Mouse (Mus musculus): Measurements from ENCODE around the gene Vmn1r46. TPM values are rescaled to one million over a fixed set of nuclear protein-coding genes. Genes with fewer than 3 reads are reported as not detected.
"Not testable (repeated sequence)": the region's sequence is repeated elsewhere in the genome, so short reads cannot be mapped to it uniquely, and the experiment has no call there.

Vmn1r46 gene
- total RNA-seq (2021) = not detected
- long read RNA-seq, experiment 1 = 0 reads
- long read RNA-seq, experiment 2 = 0 reads

DNA sequence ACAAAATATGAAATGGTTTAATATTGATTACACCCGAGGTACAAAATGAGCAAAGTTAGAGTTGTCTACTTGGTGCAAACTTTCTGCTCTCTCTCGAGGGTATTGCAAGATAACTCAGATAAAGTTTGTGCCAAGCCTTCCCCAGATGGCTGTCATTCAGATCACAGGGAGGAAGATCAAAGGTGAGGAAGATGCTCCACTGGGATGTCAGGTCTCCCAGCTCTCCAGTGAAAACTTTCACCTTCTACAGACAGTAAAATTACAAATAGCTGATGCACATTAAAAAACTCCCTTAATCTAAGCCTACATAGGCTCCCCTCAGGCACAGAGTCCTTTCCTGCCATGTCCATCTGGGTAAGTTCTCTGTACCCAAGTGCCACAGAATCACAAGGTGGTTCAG, at the start of gene Vmn1r46:
Vmn1r46 (plus strand) TSS at position 301 of the 400 bp plus-strand sequence.
- H3K4me3 ChIP-seq = no peak within 1 kb of the TSS
- intact Hi-C loops (cut with DNase I) = no loop called here
- no peak within 1 kb of the TSS for H3K27ac ChIP-seq
- DNase-seq = no peak
- TF ChIP-seq CTCF (IDR thresholded peaks at IDR 0.05) = no peak

DNA sequence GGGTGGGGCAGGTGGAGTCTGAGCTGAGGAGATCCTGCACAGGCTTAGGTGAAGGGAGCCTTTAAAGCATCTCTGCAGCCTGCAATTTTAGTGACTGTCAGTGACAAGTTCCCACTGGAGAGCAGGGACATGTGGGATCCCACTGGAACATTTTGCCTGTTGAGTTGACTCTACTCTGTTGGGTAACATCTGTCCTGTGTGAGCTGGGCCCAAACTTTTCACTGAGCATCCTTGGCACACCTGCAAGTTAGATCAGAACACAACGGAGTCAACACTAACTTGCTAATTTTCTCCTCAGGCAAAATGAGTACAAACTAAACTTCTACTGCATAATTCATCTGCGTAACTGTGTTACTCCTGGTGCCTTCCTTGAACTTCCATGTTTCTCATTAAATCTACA, 28.6 kb upstream of the Vmn1r46 start, which contains the start of gene Vmn1r45:
Vmn1r45 (minus strand) TSS at position 101 of the 400 bp plus-strand sequence.
- H3K27ac ChIP-seq; H3K4me3 ChIP-seq; DNase-seq; intact Hi-C loops (cut with DNase I): not testable (repeated sequence)

DNA sequence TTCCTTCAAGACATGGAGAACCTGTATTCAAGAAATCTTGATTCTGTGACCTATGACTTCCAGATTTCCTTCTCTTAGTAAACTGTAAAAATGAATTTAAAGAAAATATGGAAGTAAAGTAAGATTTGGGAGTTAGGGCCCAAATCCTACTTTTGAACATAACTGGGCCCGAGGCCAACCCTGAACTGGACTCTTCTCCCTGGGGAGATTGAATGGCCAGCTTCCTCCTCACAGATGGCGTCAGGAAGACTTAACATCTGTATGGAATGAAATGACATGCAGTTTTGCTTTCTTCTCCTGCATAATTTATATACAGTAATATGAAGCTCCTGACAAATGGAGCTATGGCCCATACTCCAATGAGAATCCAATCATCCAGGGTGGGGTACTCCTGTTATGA, 28.2 kb upstream of the Vmn1r46 start:
- no peak for TF ChIP-seq CTCF (IDR thresholded peaks at IDR 0.05)
- DNase-seq = no peak
- intact Hi-C loops (cut with DNase I) = no loop called here
- no peak overlapping the region for H3K27ac ChIP-seq
- H3K4me3 ChIP-seq = no peak overlapping the region

DNA sequence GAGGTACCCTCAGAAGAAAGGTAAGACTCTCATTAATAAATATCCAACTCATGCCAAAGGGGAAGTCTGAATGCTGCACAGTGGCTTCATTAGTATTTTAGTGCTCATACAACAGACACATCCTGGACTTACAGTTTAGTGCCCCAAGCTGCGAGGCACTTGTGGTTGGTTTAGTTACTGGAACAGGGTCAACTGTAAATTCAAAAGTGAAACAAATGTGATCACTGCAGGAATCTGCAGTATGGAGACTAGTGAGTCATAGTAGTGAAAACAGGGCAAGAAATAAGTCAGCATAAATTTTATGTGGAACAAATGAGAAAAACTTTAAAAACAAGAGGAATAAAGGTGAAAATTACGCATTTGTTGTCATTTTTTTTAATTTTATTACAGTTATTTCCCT, 15.6 kb upstream of the Vmn1r46 start:
- Histone ChIP-seq H3K4me3 (no peak overlapping the region), H3K27ac (no peak overlapping the region)
- TF ChIP-seq CTCF (IDR thresholded peaks at IDR 0.05) = no peak
- no peak for DNase-seq
- intact Hi-C loops (cut with DNase I) = loop anchor here (5.0 kb wide), 1 partner anchor 189 kb away; no protein-coding TSS in a partner anchor

DNA sequence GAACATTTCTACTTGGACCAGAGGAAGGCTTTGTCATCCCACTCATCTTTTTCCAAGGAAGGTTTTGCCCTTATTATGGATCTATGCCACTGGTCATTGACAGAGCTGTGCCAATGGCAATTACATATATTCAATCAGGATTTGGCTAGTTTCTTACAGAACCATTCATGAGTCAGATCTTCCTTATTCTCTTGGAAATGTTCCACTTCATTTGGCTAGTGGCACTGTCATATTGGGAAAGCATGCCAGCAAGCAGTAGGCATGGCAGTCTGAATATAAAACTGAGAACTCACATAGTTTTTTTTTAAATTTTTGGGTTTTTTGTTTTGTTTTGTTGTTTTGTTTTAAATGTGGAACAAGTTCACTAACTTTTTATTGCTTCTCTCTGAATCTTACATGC, 2.8 kb upstream of the Vmn1r46 start:
- intact Hi-C loops (cut with DNase I) = no loop called here
- no peak for TF ChIP-seq CTCF (IDR thresholded peaks at IDR 0.05)
- Histone ChIP-seq H3K4me3 (no peak overlapping the region), H3K27ac (no peak overlapping the region)
- no peak for DNase-seq

DNA sequence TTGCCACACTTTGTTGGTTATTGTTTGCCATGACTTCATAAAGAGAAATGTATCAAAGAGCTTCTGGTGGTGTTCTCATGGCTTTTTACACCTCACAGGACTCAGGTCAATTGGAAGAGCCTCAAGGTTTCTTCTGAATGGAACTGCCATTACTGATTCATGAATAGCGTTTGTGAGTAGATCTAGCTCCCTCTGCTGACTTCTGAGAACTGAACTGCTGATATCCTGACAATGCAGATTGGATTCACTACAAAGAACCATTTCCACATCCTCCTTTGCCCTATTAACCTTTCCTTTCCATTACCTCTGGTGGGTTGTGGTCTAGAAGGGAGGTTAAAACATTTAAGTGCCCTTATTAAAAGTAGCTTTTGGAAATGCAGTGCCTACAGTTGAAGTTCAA, 16.9 kb downstream of the Vmn1r46 start:
- Histone ChIP-seq H3K4me3 (no peak overlapping the region), H3K27ac (no peak overlapping the region)
- TF ChIP-seq CTCF (IDR thresholded peaks at IDR 0.05) = no peak; the same call in 1 of the 2 replicates
- intact Hi-C loops (cut with DNase I) = no loop called here
- DNase-seq = no peak

DNA sequence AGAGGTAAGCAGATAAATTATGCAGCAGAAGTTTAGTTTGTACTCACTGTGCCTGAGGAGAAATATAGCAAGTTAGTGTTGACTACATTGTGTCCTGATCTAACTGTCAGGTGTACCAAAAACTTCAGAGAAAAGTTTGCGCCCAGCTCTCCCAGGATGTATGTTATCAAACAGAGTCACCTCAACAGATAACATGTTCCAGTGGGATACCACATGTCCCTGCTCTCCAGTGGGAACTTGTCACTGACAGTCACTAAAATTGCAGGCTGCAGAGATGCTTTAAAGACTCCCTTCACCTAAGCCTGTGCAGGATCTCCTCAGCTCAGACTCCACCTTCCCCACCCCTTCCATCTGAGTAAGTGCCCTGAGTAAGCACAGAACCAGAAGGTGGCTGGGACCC, 46.7 kb downstream of the Vmn1r46 start, which contains the start of gene Vmn1r47:
Vmn1r47 (plus strand) TSS at position 301 of the 400 bp plus-strand sequence.
- H3K4me3 ChIP-seq; H3K27ac ChIP-seq; intact Hi-C loops (cut with DNase I); DNase-seq: not testable (repeated sequence)

Other genes with a start within 250 kb of the Vmn1r46 start
- not detected for gene Vmn1r41, start 228.5 kb upstream of the Vmn1r46 start, total RNA-seq (2021)
- gene Vmn1r42, start 92.9 kb upstream of the Vmn1r46 start, total RNA-seq (2021) = not detected
- gene Vmn1r43, start 92.9 kb upstream of the Vmn1r46 start, total RNA-seq (2021) = not detected
- not detected for gene Vmn1r44, start 85.7 kb upstream of the Vmn1r46 start, total RNA-seq (2021)
- gene Vmn1r45, start 28.7 kb upstream of the Vmn1r46 start, total RNA-seq (2021) = not detected
- gene Vmn1r47, start 46.8 kb downstream of the Vmn1r46 start, total RNA-seq (2021) = not detected
- not detected for gene Vmn1r48, start 67.5 kb downstream of the Vmn1r46 start, total RNA-seq (2021)
- gene Vmn1r49, start 109.2 kb downstream of the Vmn1r46 start, total RNA-seq (2021) = not detected
- gene Vmn1r50, start 132.1 kb downstream of the Vmn1r46 start, total RNA-seq (2021) = not detected
- gene Vmn1r51, start 153.3 kb downstream of the Vmn1r46 start, total RNA-seq (2021) = not detected
- gene Vmn1r52, start 205.5 kb downstream of the Vmn1r46 start, total RNA-seq (2021) = not detected
- not detected for gene V1ra8, start 233.5 kb downstream of the Vmn1r46 start, total RNA-seq (2021)